Mouse (Mus musculus): ENCODE measurements at regions not wholly inside any gene's neighbourhood (a gene's known extent, or its start where the extent isn't known, plus 50 kb on each side); places are given as distances from the start of the nearest gene placed in this dataset.

GRCm38 (mm10) chr16:39102151-39102550 lies 209.7 kb downstream of the Igsf11 start:
- DNase-seq (ENCODE audit: low read depth, low spot score): no peak
- no peaks in the 10 kb centered on the region for H3K27me3 ChIP-seq (ENCODE audit: control insufficient read depth, insufficient read depth, low read length, poor library complexity, severe bottlenecking)
- H3K36me3 ChIP-seq (ENCODE audit: control insufficient read depth, insufficient read depth, low read length, poor library complexity, severe bottlenecking): no peaks in the 10 kb centered on the region

- no peaks in the 10 kb centered on the region for H3K27me3 ChIP-seq (ENCODE audit: control insufficient read depth, insufficient read depth, low read length, poor library complexity, severe bottlenecking)
- DNase-seq (ENCODE audit: low read depth, low spot score): no peak
- no peaks in the 10 kb centered on the region for H3K36me3 ChIP-seq (ENCODE audit: control insufficient read depth, insufficient read depth, low read length, poor library complexity, severe bottlenecking)
Observed at GRCm38 (mm10) chr16:39103360-39104095, 211.1 kb downstream of the Igsf11 start.

GRCm38 (mm10) chr16:39109383-39110033 lies 217.0 kb downstream of the Igsf11 start:
- H3K36me3 ChIP-seq (ENCODE audit: control insufficient read depth, insufficient read depth, low read length, poor library complexity, severe bottlenecking): no peaks in the 10 kb centered on the region
- peak; percentile 1 for DNase-seq (ENCODE audit: low read depth, low spot score)
- H3K27me3 ChIP-seq (ENCODE audit: control insufficient read depth, insufficient read depth, low read length, poor library complexity, severe bottlenecking): no peaks in the 10 kb centered on the region

DNA sequence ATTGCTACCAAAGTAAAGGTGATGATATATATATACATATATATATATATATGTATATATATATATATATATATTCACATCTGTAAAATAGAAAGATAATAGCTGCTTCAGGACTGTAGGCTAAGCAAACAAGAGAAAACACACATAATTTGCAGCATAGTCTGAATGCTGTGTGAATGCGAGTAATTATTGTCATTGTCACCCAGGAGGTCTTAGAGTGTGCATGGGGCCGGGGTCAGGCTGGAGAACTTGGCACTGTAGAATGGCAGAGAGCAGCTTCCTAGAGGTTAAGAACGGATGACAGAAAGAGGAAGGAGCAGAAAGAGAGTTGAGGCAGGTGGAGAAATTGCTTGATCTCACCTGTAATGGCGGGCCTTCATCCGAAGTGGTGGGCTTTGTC lies 217.6 kb downstream of the Igsf11 start:
- H3K27me3 ChIP-seq (ENCODE audit: control insufficient read depth, insufficient read depth, low read length, poor library complexity, severe bottlenecking): no peaks in the 10 kb centered on the region
- H3K36me3 ChIP-seq (ENCODE audit: control insufficient read depth, insufficient read depth, low read length, poor library complexity, severe bottlenecking): no peaks in the 10 kb centered on the region
- DNase-seq (ENCODE audit: low read depth, low spot score): no peak

- no peaks in the 10 kb centered on the region for H3K36me3 ChIP-seq (ENCODE audit: control insufficient read depth, insufficient read depth, low read length, poor library complexity, severe bottlenecking)
- no peak for DNase-seq (ENCODE audit: low read depth, low spot score)
- no peaks in the 10 kb centered on the region for H3K27me3 ChIP-seq (ENCODE audit: control insufficient read depth, insufficient read depth, low read length, poor library complexity, severe bottlenecking)
Observed at GRCm38 (mm10) chr16:39118059-39118458, 225.6 kb downstream of the Igsf11 start.

DNA sequence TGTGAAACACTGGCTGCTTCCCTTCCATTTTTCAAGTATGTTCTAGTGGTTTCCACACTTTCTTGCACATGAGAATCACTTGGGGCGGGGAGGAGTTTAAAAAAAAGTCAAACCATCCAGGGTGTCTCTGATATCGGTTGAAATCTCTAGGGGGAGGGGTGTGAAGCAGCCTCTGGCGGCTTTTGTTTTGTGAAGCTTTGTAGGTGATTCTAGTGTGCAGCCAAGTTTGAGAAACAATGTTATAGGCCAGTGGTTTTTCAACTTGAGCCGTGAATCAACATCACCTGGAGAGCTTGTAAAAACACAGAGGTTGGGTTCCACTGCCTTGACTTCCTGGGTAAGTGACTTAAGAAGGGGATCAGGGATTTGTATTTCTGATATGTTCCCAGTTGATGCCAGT lies 227.3 kb downstream of the Igsf11 start:
- no peaks in the 10 kb centered on the region for H3K27me3 ChIP-seq (ENCODE audit: control insufficient read depth, insufficient read depth, low read length, poor library complexity, severe bottlenecking)
- DNase-seq (ENCODE audit: low read depth, low spot score): no peak

DNA sequence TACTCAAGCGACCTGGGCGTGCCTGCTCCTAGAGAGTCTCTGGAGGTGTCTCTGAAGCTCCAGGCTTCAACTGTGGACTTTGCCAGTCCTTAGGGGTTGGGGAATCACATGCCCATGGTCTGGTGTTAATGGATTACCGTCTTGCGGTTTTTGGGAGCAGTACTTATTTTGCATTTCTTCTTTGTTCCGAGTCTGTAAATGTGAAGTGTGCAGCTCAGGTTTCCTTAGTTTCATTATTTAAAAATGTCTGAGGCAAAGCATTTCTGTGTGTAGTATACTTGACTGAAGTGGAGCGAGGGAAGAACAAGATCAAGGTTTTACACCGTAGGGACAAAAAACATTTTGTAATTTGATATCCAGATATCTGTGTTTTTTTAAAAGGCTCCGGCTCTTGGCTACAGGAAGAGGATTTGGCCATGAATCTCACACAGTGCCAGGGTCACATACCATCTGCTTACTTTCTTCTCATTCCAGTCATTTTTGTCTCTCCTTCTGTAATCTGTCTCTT lies 231.0 kb downstream of the Igsf11 start:
- no peak for DNase-seq (ENCODE audit: low read depth, low spot score)
- Histone ChIP-seq H3K27me3 (ENCODE audit: control insufficient read depth, insufficient read depth, low read length, poor library complexity, severe bottlenecking) (no peaks in the 10 kb centered on the region), H3K36me3 (ENCODE audit: control insufficient read depth, insufficient read depth, low read length, poor library complexity, severe bottlenecking) (no peaks in the 10 kb centered on the region)

More for the DNA sequence above, 227.3 kb downstream of the Igsf11 start:
- H3K36me3 ChIP-seq (ENCODE audit: control insufficient read depth, insufficient read depth, low read length, poor library complexity, severe bottlenecking): no peaks in the 10 kb centered on the region

GRCm38 (mm10) chr16:39132459-39132858 lies 240.0 kb downstream of the Igsf11 start:
- no peaks in the 10 kb centered on the region for H3K27me3 ChIP-seq (ENCODE audit: control insufficient read depth, insufficient read depth, low read length, poor library complexity, severe bottlenecking)
- H3K36me3 ChIP-seq (ENCODE audit: control insufficient read depth, insufficient read depth, low read length, poor library complexity, severe bottlenecking): no peaks in the 10 kb centered on the region
- DNase-seq (ENCODE audit: low read depth, low spot score): no peak

- Histone ChIP-seq H3K27me3 (ENCODE audit: control insufficient read depth, insufficient read depth, low read length, poor library complexity, severe bottlenecking) (no peaks in the 10 kb centered on the region), H3K36me3 (ENCODE audit: control insufficient read depth, insufficient read depth, low read length, poor library complexity, severe bottlenecking) (no peaks in the 10 kb centered on the region)
- no peak for DNase-seq (ENCODE audit: low read depth, low spot score)
Observed at GRCm38 (mm10) chr16:39135777-39136176, 243.3 kb downstream of the Igsf11 start.

GRCm38 (mm10) chr16:39147151-39147550 lies 254.7 kb downstream of the Igsf11 start:
- Histone ChIP-seq H3K36me3 (ENCODE audit: control insufficient read depth, insufficient read depth, low read length, poor library complexity, severe bottlenecking) (no peaks in the 10 kb centered on the region), H3K27me3 (ENCODE audit: control insufficient read depth, insufficient read depth, low read length, poor library complexity, severe bottlenecking) (no peaks in the 10 kb centered on the region)
- no peak for DNase-seq (ENCODE audit: low read depth, low spot score)

DNA sequence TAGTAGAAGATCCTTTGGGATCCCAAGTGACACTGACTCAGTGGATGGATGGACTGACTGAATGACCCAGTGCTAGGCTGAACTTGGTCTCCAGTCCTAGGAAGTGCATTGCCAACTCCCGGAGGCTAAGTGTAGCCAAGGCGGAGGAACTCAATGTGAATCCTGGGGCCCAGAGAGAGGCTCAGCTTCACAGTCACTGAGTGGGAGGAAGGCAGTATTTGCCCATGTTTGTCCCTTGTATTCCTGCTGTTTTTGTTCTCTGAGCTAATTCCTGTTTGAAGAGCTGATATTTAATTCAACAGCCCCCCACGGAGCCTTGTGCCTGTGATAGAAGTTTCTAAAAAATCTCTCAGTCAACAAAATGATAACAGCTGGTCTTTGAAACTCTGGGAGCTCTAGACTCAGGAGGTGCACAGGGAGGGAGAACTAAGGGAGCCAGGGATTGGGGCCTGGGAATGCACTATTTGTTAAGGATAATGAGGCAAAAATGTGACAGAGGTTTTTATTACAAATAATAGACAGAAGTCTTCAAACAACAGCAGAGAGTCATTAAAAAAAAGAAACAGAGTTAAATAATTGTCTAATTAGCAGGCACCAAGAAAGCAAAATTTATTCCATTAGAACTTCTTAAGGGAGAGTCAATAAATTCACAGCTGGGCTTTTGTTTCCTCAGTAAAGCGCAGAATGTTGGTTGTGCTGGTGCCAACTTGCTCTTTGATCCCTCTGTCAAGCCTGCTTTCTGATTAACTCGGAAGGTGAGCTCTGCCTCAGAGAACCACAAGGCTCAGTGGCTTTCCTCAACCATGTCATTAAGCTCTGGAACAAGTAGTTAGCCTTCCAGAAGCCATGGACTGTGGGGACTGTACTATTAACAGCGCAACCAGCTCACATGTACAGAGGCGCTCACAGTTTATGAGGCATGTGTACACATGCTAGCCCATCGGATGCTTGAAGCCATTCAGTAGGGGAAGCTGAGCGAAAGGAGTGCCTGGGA lies 259.2 kb downstream of the Igsf11 start:
- H3K36me3 ChIP-seq (ENCODE audit: control insufficient read depth, insufficient read depth, low read length, poor library complexity, severe bottlenecking): no peaks in the 10 kb centered on the region
- DNase-seq (ENCODE audit: low read depth, low spot score): no peak
- H3K27me3 ChIP-seq (ENCODE audit: control insufficient read depth, insufficient read depth, low read length, poor library complexity, severe bottlenecking): no peaks in the 10 kb centered on the region

GRCm38 (mm10) chr16:39158893-39159292 lies 266.4 kb downstream of the Igsf11 start:
- Histone ChIP-seq H3K36me3 (ENCODE audit: control insufficient read depth, insufficient read depth, low read length, poor library complexity, severe bottlenecking) (no peaks in the 10 kb centered on the region), H3K27me3 (ENCODE audit: control insufficient read depth, insufficient read depth, low read length, poor library complexity, severe bottlenecking) (no peaks in the 10 kb centered on the region)
- DNase-seq (ENCODE audit: low read depth, low spot score): no peak

DNA sequence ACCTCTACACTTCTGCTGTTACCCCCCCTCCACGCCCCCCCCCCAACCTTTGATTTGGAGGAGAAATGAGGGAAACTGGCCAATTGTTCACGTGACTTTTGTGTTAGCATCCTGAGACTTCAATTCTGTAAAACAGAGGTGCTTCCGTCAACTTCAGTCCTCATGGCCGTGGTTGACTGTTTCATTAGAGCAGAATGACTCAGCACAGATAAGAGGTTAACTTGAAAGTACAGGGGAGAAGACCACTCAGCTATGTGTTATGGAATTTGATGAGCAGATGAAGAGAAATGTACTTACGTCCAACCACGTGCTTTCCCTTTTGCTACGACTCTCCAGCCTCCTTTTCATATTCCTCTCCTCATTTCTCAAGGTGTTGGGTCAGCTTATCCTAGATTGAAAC lies 267.3 kb downstream of the Igsf11 start:
- Histone ChIP-seq H3K36me3 (ENCODE audit: control insufficient read depth, insufficient read depth, low read length, poor library complexity, severe bottlenecking) (no peaks in the 10 kb centered on the region), H3K27me3 (ENCODE audit: control insufficient read depth, insufficient read depth, low read length, poor library complexity, severe bottlenecking) (no peaks in the 10 kb centered on the region)
- no peak for DNase-seq (ENCODE audit: low read depth, low spot score)

DNA sequence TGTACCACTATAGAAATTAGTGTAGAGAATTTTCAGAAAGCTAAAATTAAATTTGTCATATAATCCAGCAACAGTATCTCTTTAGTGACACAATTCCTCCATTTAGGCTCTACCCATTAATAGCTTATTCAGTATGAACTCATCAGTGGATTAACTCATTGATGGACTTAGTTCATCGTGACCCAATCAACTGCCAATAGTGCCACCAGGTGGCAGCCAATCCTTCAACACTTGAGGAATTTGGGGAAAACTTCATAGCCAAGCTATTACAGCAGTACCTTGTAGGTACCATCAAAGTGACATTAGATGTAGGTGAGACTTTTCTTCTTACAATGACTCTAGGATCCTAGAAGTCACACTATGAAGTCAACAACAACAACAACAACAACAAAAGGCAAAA lies 270.2 kb downstream of the Igsf11 start:
- DNase-seq (ENCODE audit: low read depth, low spot score): no peak
- no peaks in the 10 kb centered on the region for H3K36me3 ChIP-seq (ENCODE audit: control insufficient read depth, insufficient read depth, low read length, poor library complexity, severe bottlenecking)
- H3K27me3 ChIP-seq (ENCODE audit: control insufficient read depth, insufficient read depth, low read length, poor library complexity, severe bottlenecking): no peaks in the 10 kb centered on the region
